Mouse (Mus musculus): Measurements from ENCODE around the gene Fkbp10. TPM values are rescaled to one million over a fixed set of nuclear protein-coding genes. Genes with fewer than 3 reads are reported as not detected.

The Fkbp10 gene
- polyA plus RNA-seq, 1 experiment from 2014 or later: 20.1 TPM

GRCm38 (mm10) chr11:100457711-100458110 lies 42.2 kb downstream of the Fkbp10 start:
- WGBS (ENCODE audit: insufficient replicate concordance): 78% methylated on average over 5 of the region's 5 CpGs
- Histone ChIP-seq H3K4me3 (no peak overlapping the region), H3K27me3 (replicated peaks) (no peaks in the 10 kb centered on the region), H3K4me2 (no peak overlapping the region), H3K9me3 (replicated peaks) (no peaks in the 10 kb centered on the region), H3K9ac (no peak overlapping the region), H3K27ac (no peak overlapping the region), H3K4me1 (no peaks in the 10 kb centered on the region), H3K36me3 (peaks cover 43% of the 10 kb centered on the region)
- ATAC-seq: no peak

GRCm38 (mm10) chr11:100462699-100463098 lies 47.2 kb downstream of the Fkbp10 start:
- WGBS (ENCODE audit: insufficient replicate concordance): 89% methylated on average over 10 of the region's 10 CpGs
- ATAC-seq: no peak
- Histone ChIP-seq H3K9me3 (replicated peaks) (no peaks in the 10 kb centered on the region), H3K27me3 (replicated peaks) (no peaks in the 10 kb centered on the region), H3K27ac (no peak overlapping the region), H3K36me3 (peaks cover 53% of the 10 kb centered on the region), H3K9ac (no peak overlapping the region), H3K4me1 (peaks cover 24% of the 10 kb centered on the region), H3K4me2 (no peak overlapping the region), H3K4me3 (no peak overlapping the region)

GRCm38 (mm10) chr11:100465229-100465792 lies 49.8 kb downstream of the Fkbp10 start:
- WGBS (ENCODE audit: insufficient replicate concordance): 61% methylated on average over 1 of the region's 1 CpGs
- Histone ChIP-seq H3K27ac (peak overlapping the region; percentile 54; the same call in 1 of the 2 replicates), H3K27me3 (replicated peaks) (no peaks in the 10 kb centered on the region), H3K4me2 (peak overlapping the region; percentile 27), H3K4me3 (no peak overlapping the region), H3K9ac (0 out of 2 replicates have a peak overlapping the region, but pooled peaks have one; percentile 15), H3K4me1 (peaks cover 40% of the 10 kb centered on the region), H3K9me3 (replicated peaks) (no peaks in the 10 kb centered on the region), H3K36me3 (peaks cover 41% of the 10 kb centered on the region)
- peak; percentile 77 for ATAC-seq

- ATAC-seq: no peak
- Histone ChIP-seq H3K4me2 (peak overlapping the region; percentile 27), H3K9me3 (replicated peaks) (no peaks in the 10 kb centered on the region), H3K27ac (peak overlapping the region; percentile 54; the same call in 1 of the 2 replicates), H3K9ac (0 out of 2 replicates have a peak overlapping the region, but pooled peaks have one; percentile 14), H3K4me3 (no peak overlapping the region), H3K4me1 (peaks cover 45% of the 10 kb centered on the region), H3K27me3 (replicated peaks) (no peaks in the 10 kb centered on the region), H3K36me3 (peaks cover 37% of the 10 kb centered on the region)
- WGBS (ENCODE audit: insufficient replicate concordance): 23% methylated on average over 1 of the region's 1 CpGs
Observed at GRCm38 (mm10) chr11:100465833-100466232, 50.3 kb downstream of the Fkbp10 start.

- Histone ChIP-seq H3K36me3 (peaks cover 21% of the 10 kb centered on the region), H3K9ac (peak overlapping the region; percentile 89), H3K4me1 (peaks cover 43% of the 10 kb centered on the region), H3K9me3 (replicated peaks) (no peaks in the 10 kb centered on the region), H3K4me3 (peak overlapping the region; percentile 90), H3K27ac (peak overlapping the region; percentile 84), H3K27me3 (replicated peaks) (no peaks in the 10 kb centered on the region), H3K4me2 (peak overlapping the region; percentile 96)
- 6% methylated on average over 30 of the region's 30 CpGs for WGBS (ENCODE audit: insufficient replicate concordance)
- ATAC-seq: peak; percentile 13; the same call in 1 of the 2 replicates
Observed at GRCm38 (mm10) chr11:100471352-100472196, 56.1 kb downstream of the Fkbp10 start.

- Histone ChIP-seq H3K27me3 (replicated peaks) (no peaks in the 10 kb centered on the region), H3K4me3 (peak within 1 kb of the TSS; percentile 90), H3K36me3 (peaks cover 22% of the 10 kb centered on the region), H3K27ac (peak within 1 kb of the TSS; percentile 84), H3K9me3 (replicated peaks) (no peaks in the 10 kb centered on the region), H3K4me2 (peak within 1 kb of the TSS; percentile 96), H3K9ac (peak within 1 kb of the TSS; percentile 89), H3K4me1 (peaks cover 36% of the 10 kb centered on the region)
- under 1% methylated on average over 83 of the region's 83 CpGs for WGBS (ENCODE audit: insufficient replicate concordance)
- peak; percentile 92 for ATAC-seq
Observed at GRCm38 (mm10) chr11:100472197-100472934, 56.9 kb downstream of the Fkbp10 start, which contains the start of gene Klhl11. Klhl11 (minus strand) TSS chr11:100472741.

GRCm38 (mm10) chr11:100472935-100473295 lies 57.4 kb downstream of the Fkbp10 start:
- peak; percentile 57 for ATAC-seq

More at GRCm38 (mm10) chr11:100472935-100473295, 57.4 kb downstream of the Fkbp10 start:
- H3K9me3 ChIP-seq (replicated peaks): no peaks in the 10 kb centered on the region
- 26% methylated on average over 5 of the region's 5 CpGs for WGBS (ENCODE audit: insufficient replicate concordance)
- peak overlapping the region; percentile 90 for H3K4me3 ChIP-seq
- H3K27me3 ChIP-seq (replicated peaks): no peaks in the 10 kb centered on the region
- H3K4me1 ChIP-seq: peaks cover 36% of the 10 kb centered on the region
- H3K36me3 ChIP-seq: peaks cover 27% of the 10 kb centered on the region
- no peak overlapping the region for H3K9ac ChIP-seq
- H3K27ac ChIP-seq: peak overlapping the region; percentile 56; the same call in 1 of the 2 replicates
- H3K4me2 ChIP-seq: peak overlapping the region; percentile 50

Small RNA genes within 50 kb of the gene (microRNA-seq; reads per million reads assigned to microRNA genes)
- gene Gm27374: not detected

Other genes with a start within 250 kb of the Fkbp10 start
- gene Krt9, start 222.5 kb upstream of the Fkbp10 start, polyA plus RNA-seq (2016; fragmentation: Nextera tagmentation; extraction: Ambion mirVana): not detected in 2 replicates
- gene Krt14, start 208.1 kb upstream of the Fkbp10 start, polyA plus RNA-seq (2016; fragmentation: Nextera tagmentation; extraction: Ambion mirVana): 1.1 and 1.7 TPM in 2 replicates
- not detected in 2 replicates for gene Krt16, start 166.8 kb upstream of the Fkbp10 start, polyA plus RNA-seq (2016; fragmentation: Nextera tagmentation; extraction: Ambion mirVana)
- gene Krt17, start 154.7 kb upstream of the Fkbp10 start, polyA plus RNA-seq (2016; fragmentation: Nextera tagmentation; extraction: Ambion mirVana): 0.27 and 0.30 TPM in 2 replicates
- gene Krt42, start 145.8 kb upstream of the Fkbp10 start, polyA plus RNA-seq (2016; fragmentation: Nextera tagmentation; extraction: Ambion mirVana): not detected in 2 replicates
- gene Eif1, start 95.8 kb upstream of the Fkbp10 start, polyA plus RNA-seq (2016; fragmentation: Nextera tagmentation; extraction: Ambion mirVana): 1,823 and 1,858 TPM in 2 replicates
- gene Gast, start 81.3 kb upstream of the Fkbp10 start, polyA plus RNA-seq (2016; fragmentation: Nextera tagmentation; extraction: Ambion mirVana): not detected in 2 replicates
- gene Hap1, start 59.6 kb upstream of the Fkbp10 start, polyA plus RNA-seq (2016; fragmentation: Nextera tagmentation; extraction: Ambion mirVana): 0.43 and 0.47 TPM in 2 replicates
- 23.9 and 24.3 TPM in 2 replicates for gene Jup, start 17.9 kb upstream of the Fkbp10 start, polyA plus RNA-seq (2016; fragmentation: Nextera tagmentation; extraction: Ambion mirVana)
- 11.0 and 11.2 TPM in 2 replicates for gene P3h4, start 861 bp upstream of the Fkbp10 start, polyA plus RNA-seq (2016; fragmentation: Nextera tagmentation; extraction: Ambion mirVana)
- 38.3 and 38.6 TPM in 2 replicates for gene Nt5c3b, start 26.1 kb downstream of the Fkbp10 start, polyA plus RNA-seq (2016; fragmentation: Nextera tagmentation; extraction: Ambion mirVana)
- gene Klhl10, start 26.2 kb downstream of the Fkbp10 start, polyA plus RNA-seq (2016; fragmentation: Nextera tagmentation; extraction: Ambion mirVana): 0.12 and 0.32 TPM in 2 replicates
- gene Klhl11, start 57.0 kb downstream of the Fkbp10 start, polyA plus RNA-seq (2016; fragmentation: Nextera tagmentation; extraction: Ambion mirVana): 3.6 and 4.8 TPM in 2 replicates
- gene Acly, start 112.3 kb downstream of the Fkbp10 start, polyA plus RNA-seq (2016; fragmentation: Nextera tagmentation; extraction: Ambion mirVana): 135 and 136 TPM in 2 replicates
- 0.10 and 0.14 TPM in 2 replicates for gene Ttc25, start 129.9 kb downstream of the Fkbp10 start, polyA plus RNA-seq (2016; fragmentation: Nextera tagmentation; extraction: Ambion mirVana)
- gene Cnp, start 159.2 kb downstream of the Fkbp10 start, polyA plus RNA-seq (2016; fragmentation: Nextera tagmentation; extraction: Ambion mirVana): 12.9 and 15.1 TPM in 2 replicates
- gene Nkiras2, start 203.5 kb downstream of the Fkbp10 start, polyA plus RNA-seq (2016; fragmentation: Nextera tagmentation; extraction: Ambion mirVana): 22.5 and 24.4 TPM in 2 replicates
- gene Dnajc7, start 204.5 kb downstream of the Fkbp10 start, polyA plus RNA-seq (2016; fragmentation: Nextera tagmentation; extraction: Ambion mirVana): 109 and 122 TPM in 2 replicates

Data from liver, embryonic 12.5 days (tissue).